Mouse (Mus musculus) ES-E14 (cell line): Measurements from ENCODE around the gene Ddx11. TPM values are rescaled to one million over a fixed set of nuclear protein-coding genes. Genes with fewer than 3 reads are reported as not detected.

Experiments used
- DNase-seq: peaks from one replicate; pipeline ENCODE4 v3.0.0-alpha.2; 2013; ENCODE audit warnings: low read depth, low spot score
- H3K27ac ChIP-seq: 2 replicates; pipeline ENCODE4 v1.5.1; 2012; ENCODE audit warnings: low read depth, mild to moderate bottlenecking, low read length, moderate library complexity, mixed read lengths; ENCODE audit not compliant: poor library complexity, insufficient read depth, severe bottlenecking
- H3K36me3 ChIP-seq: 2 replicates; pipeline ENCODE4 v1.6.1; 2012; ENCODE audit warnings: mild to moderate bottlenecking, low read length, moderate library complexity, mixed read lengths; ENCODE audit not compliant: control insufficient read depth, poor library complexity, insufficient read depth, severe bottlenecking
- H3K4me1 ChIP-seq, 2 experiments: fragments of 150-350 bp in 1 of 2; sonication (generic) in 1 of 2; 2 replicates each; pipeline ENCODE4 v1.6.1; 2012; ENCODE audit warnings: low read length in 2 of 2, mild to moderate bottlenecking in 1 of 2, mixed read lengths in 1 of 2; ENCODE audit not compliant: control insufficient read depth in 2 of 2, insufficient read depth in 2 of 2, poor library complexity in 1 of 2
- H3K4me3 ChIP-seq, 2 experiments: fragments of 150-350 bp in 1 of 2; sonication (generic) in 1 of 2; 2 replicates each; pipeline ENCODE4 v1.5.1; 2012; ENCODE audit warnings: low read length in 2 of 2, low read depth in 1 of 2, mild to moderate bottlenecking in 1 of 2, mixed read lengths in 1 of 2; ENCODE audit not compliant: insufficient read depth in 1 of 2, poor library complexity in 1 of 2, severe bottlenecking in 1 of 2
- H3K9ac ChIP-seq: 2 replicates; pipeline ENCODE4 v1.6.1; 2012; ENCODE audit warnings: low read depth, mild to moderate bottlenecking, low read length, mixed read lengths; ENCODE audit not compliant: poor library complexity, insufficient read depth, severe bottlenecking
- H3K9me3 ChIP-seq: fragments of 150-350 bp; sonication (generic); 2 replicates; pipeline ENCODE4 v1.6.1; 2012; ENCODE audit warnings: low read depth, mild to moderate bottlenecking, low read length; ENCODE audit not compliant: control insufficient read depth, insufficient read depth
- CHD2 ChIP-seq: IDR thresholded peaks from 2 replicates; pipeline ENCODE4 v1.6.1; 2014; ENCODE audit warnings: mild to moderate bottlenecking, low read depth, low read length, inconsistent platforms
- HCFC1 ChIP-seq: IDR thresholded peaks from 2 replicates; pipeline ENCODE4 v1.6.1; 2012; ENCODE audit warnings: low read length, inconsistent platforms, borderline replicate concordance; ENCODE audit not compliant: insufficient read depth
- MAFK ChIP-seq: IDR thresholded peaks from 2 replicates; pipeline ENCODE4 v1.6.1; 2014; ENCODE audit warnings: mild to moderate bottlenecking, low read depth, low read length, inconsistent platforms; ENCODE audit not compliant: insufficient read depth
- ZC3H11A ChIP-seq: IDR thresholded peaks from 2 replicates; pipeline ENCODE4 v1.6.1; 2012; ENCODE audit warnings: low read depth, mild to moderate bottlenecking, inconsistent platforms, low read length, borderline replicate concordance
- ZNF384 ChIP-seq: IDR thresholded peaks from 2 replicates; pipeline ENCODE4 v1.6.1; 2012; ENCODE audit warnings: low read depth, low read length, inconsistent platforms
- in situ Hi-C, 2 experiments: fragments of 600-800 bp; cut with MboI; formaldehyde crosslinking; loops; one replicate each; pipeline ENCODE4 v1.15.1; 2025; ENCODE audit warnings: low sequenced_read_pairs in 2 of 2, inconsistent platforms in 1 of 2; ENCODE audit not compliant: unreplicated experiment in 2 of 2
- total RNA-seq: library from RNA; depleted of rRNA; stranded (reverse); fragments of 300-350 nt; gene quantifications from 2 replicates; pipeline ENCODE4 v1.2.3, GENCODE M21; 2012; rRNA removed

The Ddx11 gene
- total RNA-seq = 56.1 and 86.8 TPM in 2 replicates

- TF ChIP-seq ZNF384 (no peak), ZC3H11A (no peak), HCFC1 (peak; percentile 65; the same call in 1 of the 2 replicates), CHD2 (no peak), MAFK (no peak)
- Histone ChIP-seq H3K4me1 (peaks cover 2 to 4% of the 10 kb centered on the region in 2 experiments; a peak in 1 of 4 replicates), H3K9ac (peak within 1 kb of the TSS; percentile 86), H3K27ac (peak within 1 kb of the TSS; percentile 64), H3K9me3 (no peaks in the 10 kb centered on the region), H3K36me3 (peaks cover 18% of the 10 kb centered on the region; the same call in 1 of the 2 replicates), H3K4me3 (peak within 1 kb of the TSS; percentile 76 to 84)
- in situ Hi-C loops = no loop called here
- peak; percentile 85 for DNase-seq
Observed at GRCm38 (mm10) chr17:66123066-66123815, at the start of gene Ddx11. Gene Ddx11, plus strand, starts transcription at chr17:66123520.

- no peaks in the 10 kb centered on the region; the same call in 1 of the 2 replicates for H3K36me3 ChIP-seq
- in situ Hi-C loops = no loop called here
- no peaks in the 10 kb centered on the region for H3K9me3 ChIP-seq
- no peak overlapping the region for H3K9ac ChIP-seq
- H3K4me3 ChIP-seq = no peak overlapping the region
- no peak for DNase-seq
- no peak for TF ChIP-seq CHD2
- TF ChIP-seq HCFC1 = no peak
- no peak for TF ChIP-seq ZC3H11A
- TF ChIP-seq ZNF384 = no peak
- no peak for TF ChIP-seq MAFK
- H3K27ac ChIP-seq = no peak overlapping the region
- H3K4me1 ChIP-seq = peaks cover 0 to 4% of the 10 kb centered on the region in 2 experiments; a peak in 2 of 4 replicates
Observed at GRCm38 (mm10) chr17:66073971-66074370, 49.3 kb upstream of the Ddx11 start.

- in situ Hi-C loops = no loop called here
- H3K36me3 ChIP-seq = no peaks in the 10 kb centered on the region; the same call in 1 of the 2 replicates
- H3K4me3 ChIP-seq = peak overlapping the region; percentile 89 to 97
- H3K9me3 ChIP-seq = no peaks in the 10 kb centered on the region
- peaks cover 0 to 4% of the 10 kb centered on the region in 2 experiments; a peak in 2 of 4 replicates for H3K4me1 ChIP-seq
- no peak for TF ChIP-seq CHD2
- TF ChIP-seq HCFC1 = no peak
- TF ChIP-seq ZC3H11A = no peak
- no peak for TF ChIP-seq ZNF384
- no peak for TF ChIP-seq MAFK
- no peak for DNase-seq
- H3K27ac ChIP-seq = no peak overlapping the region
- peak overlapping the region; percentile 66; the same call in 1 of the 2 replicates for H3K9ac ChIP-seq
Observed at GRCm38 (mm10) chr17:66075827-66076173, 47.5 kb upstream of the Ddx11 start.

- no peaks in the 10 kb centered on the region for H3K9me3 ChIP-seq
- no peaks in the 10 kb centered on the region; the same call in 1 of the 2 replicates for H3K36me3 ChIP-seq
- H3K9ac ChIP-seq = peak overlapping the region; percentile 66
- H3K4me1 ChIP-seq = peaks cover 0 to 4% of the 10 kb centered on the region in 2 experiments; a peak in 2 of 4 replicates
- H3K27ac ChIP-seq = no peak overlapping the region
- in situ Hi-C loops = no loop called here
- TF ChIP-seq CHD2 (no peak), MAFK (no peak), ZC3H11A (no peak), HCFC1 (no peak), ZNF384 (no peak)
- peak overlapping the region; percentile 89 to 97 for H3K4me3 ChIP-seq
- peak; percentile 12 for DNase-seq
Observed at GRCm38 (mm10) chr17:66076174-66076927, 47.0 kb upstream of the Ddx11 start.
